Mouse (Mus musculus): ENCODE measurements around the gene Tgif2.

- TF ChIP-seq POLR2A (IDR thresholded peaks at IDR 0.05; ENCODE audit: borderline replicate concordance, extremely low read depth, low read depth, low read length): no peak
- no peak for TF ChIP-seq CTCF (IDR thresholded peaks at IDR 0.05; ENCODE audit: insufficient read depth, low read length)
These were observed 46.4 kb downstream of the Tgif2 start for GRCm38 (mm10) chr2:156886084-156886631.
